Mouse (Mus musculus) thymus, adult 2 months (tissue): ENCODE data around the gene Rptor. TPM values are rescaled to one million over a fixed set of nuclear protein-coding genes. Genes with fewer than 3 reads are reported as not detected.

Experiments
- DNase-seq: peaks from one replicate; pipeline ENCODE4 v3.0.0; 2021
- H3K27ac ChIP-seq: fragments of 200-500 bp; 2 replicates; pipeline ENCODE4 v1.5.1; 2012; ENCODE audit warnings: low read length, control low read depth; ENCODE audit not compliant: control insufficient read depth, insufficient read depth
- H3K27me3 ChIP-seq: fragments of 200-500 bp; 2 replicates; pipeline ENCODE4 v1.6.1; 2012; ENCODE audit warnings: mild to moderate bottlenecking, low read length, moderate library complexity, mixed read lengths; ENCODE audit not compliant: control insufficient read depth, insufficient read depth
- H3K36me3 ChIP-seq: fragments of 200-500 bp; 2 replicates; pipeline ENCODE4 v1.6.1; 2012; ENCODE audit warnings: mild to moderate bottlenecking, low read length, moderate library complexity; ENCODE audit not compliant: control insufficient read depth, insufficient read depth
- H3K4me1 ChIP-seq: fragments of 200-500 bp; replicated peaks from 2 replicates; pipeline ENCODE4 v1.6.1; 2012; ENCODE audit warnings: low read length; ENCODE audit not compliant: control insufficient read depth, insufficient read depth
- H3K4me3 ChIP-seq: fragments of 200-500 bp; 2 replicates; pipeline ENCODE4 v1.5.1; 2012; ENCODE audit warnings: mild to moderate bottlenecking, low read length, control low read depth, moderate library complexity; ENCODE audit not compliant: control insufficient read depth, insufficient read depth
- CTCF ChIP-seq: fragments of 200-500 bp; IDR thresholded peaks from 2 replicates; pipeline ENCODE4 v1.5.1; 2012; ENCODE audit warnings: mild to moderate bottlenecking, control low read depth, low read length, moderate library complexity, borderline replicate concordance; ENCODE audit not compliant: control insufficient read depth, poor library complexity, insufficient read depth; ENCODE audit errors: extremely low read depth
- POLR2A ChIP-seq: fragments of 200-500 bp; IDR thresholded peaks from 2 replicates; pipeline ENCODE4 v1.6.1; 2012; ENCODE audit warnings: mild to moderate bottlenecking, low read length, control low read depth, moderate library complexity; ENCODE audit not compliant: control insufficient read depth, poor library complexity, insufficient read depth; ENCODE audit errors: extremely low read depth
- WGBS: fragments of 180-500 bp; shearing (Covaris S2); methylation state at CpG from one replicate; pipeline ENCODE4 v1.1.7; 2018; 5-methylcytosine and 5-hydroxymethylcytosine counted together
- polyA plus RNA-seq: library from polyadenylated mRNA; depleted of rRNA; stranded (reverse); fragments of >200 nt; gene quantifications from 2 replicates; pipeline ENCODE4 v1.2.3, GENCODE M21; 2012

The Rptor gene
- polyA plus RNA-seq, 1 experiment: 58.7 TPM

DNA sequence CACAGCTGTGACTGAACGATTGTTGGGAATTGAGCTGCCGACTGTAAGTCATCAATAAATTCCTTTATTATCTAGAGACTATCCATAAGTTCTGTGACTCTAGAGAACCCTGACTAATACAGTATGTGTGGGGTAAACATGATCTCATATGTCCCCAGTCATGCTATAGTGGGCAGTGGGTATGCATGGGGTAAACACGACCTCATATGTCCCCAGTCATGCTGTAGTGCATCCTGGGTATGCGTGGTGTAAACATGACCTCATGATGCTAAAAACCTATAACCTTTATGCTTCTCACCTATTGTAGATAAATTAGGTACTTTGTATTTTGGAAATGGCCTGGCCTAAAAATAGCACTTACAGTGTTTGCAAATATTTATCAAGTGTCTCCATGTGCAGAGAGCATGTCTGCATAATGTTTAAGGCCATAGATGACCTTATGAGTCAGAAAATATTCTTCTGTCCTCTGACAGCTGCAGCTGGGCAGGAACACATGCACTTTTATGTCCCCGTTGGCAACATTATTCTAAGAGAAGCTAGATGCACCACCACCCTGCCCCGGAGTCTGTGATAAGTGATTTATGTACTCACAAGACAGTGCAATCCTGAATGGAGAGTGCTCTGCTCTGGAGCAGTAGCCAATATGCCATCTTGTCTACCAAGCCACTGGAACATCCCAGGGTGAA, 102.8 kb downstream of the Rptor start:
- TF ChIP-seq CTCF (no peak), POLR2A (no peak)
- Histone ChIP-seq H3K27me3 (no peaks in the 10 kb centered on the region), H3K36me3 (no peaks in the 10 kb centered on the region), H3K4me1 (no peaks in the 10 kb centered on the region; the same call in 1 of the 2 replicates), H3K27ac (no peak overlapping the region), H3K4me3 (no peak overlapping the region)
- DNase-seq: no peak
- 90% methylated on average over 4 of the region's 6 CpGs for WGBS

DNA sequence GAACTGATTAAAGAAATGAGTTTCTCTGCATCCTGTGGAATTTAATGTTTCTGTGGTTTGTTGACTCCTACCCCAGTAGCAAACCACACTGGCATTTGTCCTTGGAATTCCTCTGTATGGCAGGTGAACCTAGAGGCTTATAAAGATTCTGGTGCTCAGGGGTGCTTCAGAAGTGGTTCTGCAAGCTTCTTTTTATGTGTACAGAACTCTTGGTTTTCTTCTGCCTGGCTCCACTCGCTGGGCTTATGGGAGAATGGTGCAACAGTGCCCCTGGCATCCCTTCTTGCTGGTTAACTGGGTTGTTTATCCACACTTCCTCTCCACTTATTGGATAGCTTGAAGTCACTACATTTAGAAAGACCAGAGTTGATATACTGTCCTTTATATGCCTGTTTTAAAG, 104.6 kb downstream of the Rptor start:
- WGBS: 97% methylated on average over 1 of the region's 1 CpGs
- Histone ChIP-seq H3K27me3 (no peaks in the 10 kb centered on the region), H3K4me1 (peaks cover 8% of the 10 kb centered on the region; the same call in 1 of the 2 replicates), H3K27ac (no peak overlapping the region), H3K4me3 (no peak overlapping the region), H3K36me3 (no peaks in the 10 kb centered on the region)
- no peak for DNase-seq
- TF ChIP-seq POLR2A (no peak), CTCF (no peak)

DNA sequence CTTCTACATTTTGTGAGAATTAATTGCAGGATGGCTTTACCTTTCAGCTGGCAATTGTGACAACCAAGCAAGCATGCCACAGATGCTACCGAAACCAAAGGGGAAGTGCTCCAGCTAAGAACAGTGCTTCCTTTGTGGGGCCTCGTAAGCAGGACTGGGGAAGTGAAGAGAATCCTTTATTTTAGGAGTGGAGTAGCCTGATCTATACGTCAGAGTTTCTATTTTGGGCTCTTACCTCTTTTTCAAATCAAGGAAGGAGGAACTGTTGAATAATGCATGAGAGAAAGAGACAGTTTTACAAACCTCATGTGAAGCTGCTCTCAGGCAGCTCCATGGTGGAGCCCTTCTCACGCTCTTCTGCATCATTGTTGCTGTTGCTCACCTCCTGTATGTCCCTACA, 106.5 kb downstream of the Rptor start:
- WGBS: 44% methylated on average over 4 of the region's 4 CpGs
- no peak for TF ChIP-seq CTCF
- TF ChIP-seq POLR2A: no peak
- Histone ChIP-seq H3K27me3 (no peaks in the 10 kb centered on the region), H3K4me1 (peaks cover 25% of the 10 kb centered on the region), H3K4me3 (no peak overlapping the region), H3K27ac (no peak overlapping the region), H3K36me3 (no peaks in the 10 kb centered on the region)
- DNase-seq: no peak

DNA sequence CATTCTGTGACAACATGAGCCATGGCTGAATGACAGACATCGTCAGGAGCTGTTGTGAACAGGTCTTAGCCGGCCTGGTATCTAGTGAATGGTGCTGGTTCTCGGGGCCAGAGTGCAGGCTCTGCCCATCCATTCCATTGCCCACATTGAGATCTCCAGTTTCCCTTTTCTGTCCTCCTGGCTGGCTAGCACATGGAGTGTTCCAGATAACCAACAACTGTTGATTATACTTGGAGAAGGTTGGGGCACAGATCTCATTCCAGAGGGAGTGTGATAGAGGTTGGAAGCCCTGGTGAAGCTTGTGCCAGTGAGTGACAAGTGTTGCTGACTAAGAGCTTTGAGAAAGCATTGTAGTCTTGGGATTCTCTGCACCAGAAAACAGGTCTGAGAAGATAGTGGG, 107.6 kb downstream of the Rptor start:
- TF ChIP-seq POLR2A (no peak), CTCF (no peak)
- peaks cover 31% of the 10 kb centered on the region for H3K4me1 ChIP-seq
- H3K27ac ChIP-seq: no peak overlapping the region
- H3K36me3 ChIP-seq: no peaks in the 10 kb centered on the region
- no peaks in the 10 kb centered on the region for H3K27me3 ChIP-seq
- no peak overlapping the region for H3K4me3 ChIP-seq
- 98% methylated on average over 3 of the region's 3 CpGs for WGBS
- DNase-seq: no peak

DNA sequence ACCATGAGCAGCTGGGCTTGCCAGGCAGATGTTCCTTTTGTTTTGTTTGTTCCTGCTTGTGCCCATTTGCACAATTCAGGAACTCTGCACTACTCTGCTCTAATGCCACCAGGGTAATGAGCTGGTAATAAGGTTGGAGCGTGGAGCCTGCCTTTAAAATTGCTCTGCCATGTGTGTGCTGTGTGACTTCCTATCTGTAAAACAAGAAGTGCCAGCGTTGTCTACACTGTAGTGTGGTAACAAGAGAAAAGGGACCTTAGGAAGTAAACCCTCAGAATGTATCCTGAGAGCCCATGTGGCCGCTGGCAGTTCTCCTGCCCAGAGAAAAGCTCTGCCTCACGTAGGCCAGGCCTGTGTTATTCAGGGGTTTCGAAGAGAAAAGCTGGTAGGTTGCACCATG, 108.1 kb downstream of the Rptor start:
- no peak overlapping the region for H3K27ac ChIP-seq
- H3K4me1 ChIP-seq: peaks cover 35% of the 10 kb centered on the region
- WGBS: 68% methylated on average over 5 of the region's 5 CpGs
- no peaks in the 10 kb centered on the region for H3K27me3 ChIP-seq
- no peak for TF ChIP-seq CTCF
- no peak for TF ChIP-seq POLR2A
- no peak overlapping the region for H3K4me3 ChIP-seq
- H3K36me3 ChIP-seq: no peaks in the 10 kb centered on the region
- DNase-seq: no peak

DNA sequence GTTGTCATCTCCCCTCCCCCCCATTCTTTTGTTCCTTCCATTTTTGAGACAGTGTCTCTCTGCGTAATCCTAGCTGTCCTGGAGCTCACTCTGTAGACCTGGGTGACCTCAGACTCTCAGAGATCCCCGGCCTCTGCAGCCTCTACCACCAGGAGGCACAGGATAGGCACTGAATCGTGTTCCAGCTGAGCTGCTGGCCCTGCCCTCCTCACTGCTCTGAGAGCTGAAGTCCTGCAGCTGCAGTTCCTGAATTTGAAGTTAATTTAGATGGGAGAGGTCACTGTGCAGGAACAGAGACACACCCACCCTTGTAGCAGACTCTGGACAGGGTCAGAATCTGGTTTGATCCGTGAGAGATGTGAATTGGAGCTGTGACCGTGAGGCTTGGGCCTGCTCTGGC, 112.7 kb downstream of the Rptor start:
- DNase-seq: no peak
- H3K27me3 ChIP-seq: no peaks in the 10 kb centered on the region
- H3K27ac ChIP-seq: no peak overlapping the region
- TF ChIP-seq CTCF: no peak
- no peak for TF ChIP-seq POLR2A
- no peak overlapping the region for H3K4me3 ChIP-seq
- H3K36me3 ChIP-seq: no peaks in the 10 kb centered on the region
- 69% methylated on average over 5 of the region's 5 CpGs for WGBS
- H3K4me1 ChIP-seq: peaks cover 35% of the 10 kb centered on the region
